Mouse (Mus musculus) lung, postnatal 14 days (tissue): ENCODE results near the gene Zyg11b.
A peak's percentile ranks its signal among the peaks of the same experiment; 100 is the strongest.

Experiments
- DNase-seq: peaks from one replicate; pipeline ENCODE4 v3.0.0; 2021

The Zyg11b gene

DNA sequence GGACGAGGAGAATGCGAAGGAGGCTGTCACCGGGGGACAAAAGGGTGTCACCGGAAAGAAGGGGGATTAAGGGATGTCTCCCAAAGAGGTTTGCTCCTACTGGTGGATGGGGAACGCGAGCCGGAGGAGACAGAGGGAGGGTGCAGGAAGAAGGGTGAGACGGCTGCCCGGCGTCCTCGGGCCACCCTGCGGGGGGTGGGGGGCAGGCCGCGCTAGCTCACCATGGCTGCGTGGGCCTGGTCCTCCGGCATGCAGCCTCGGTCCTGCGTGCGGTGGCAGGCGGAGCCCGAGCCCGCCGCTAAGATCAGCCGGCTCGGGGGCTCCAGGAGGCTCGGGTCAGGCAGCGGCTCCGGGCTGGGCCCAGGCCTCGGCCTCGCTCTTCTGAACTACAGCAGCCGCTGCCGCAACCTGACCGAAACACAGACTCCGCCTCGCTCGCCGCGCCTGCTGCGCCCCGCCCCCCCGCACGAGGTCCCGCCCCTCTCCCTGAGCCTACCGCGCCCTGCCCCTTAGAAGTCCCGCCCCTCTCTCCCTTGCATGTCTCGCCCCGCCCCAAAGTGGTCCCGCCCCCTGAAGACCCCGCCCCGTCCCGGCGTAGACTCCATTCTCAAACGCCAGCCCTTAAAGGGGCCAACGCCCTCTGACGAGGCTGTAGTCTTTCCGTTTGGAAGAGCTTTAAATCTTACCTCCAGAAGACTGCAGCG lies at the start of gene Zyg11b:
Gene Zyg11b (minus strand): TSS at position 427 of the 704 bp plus-strand sequence.
- DNase-seq = peak; percentile 92

DNA sequence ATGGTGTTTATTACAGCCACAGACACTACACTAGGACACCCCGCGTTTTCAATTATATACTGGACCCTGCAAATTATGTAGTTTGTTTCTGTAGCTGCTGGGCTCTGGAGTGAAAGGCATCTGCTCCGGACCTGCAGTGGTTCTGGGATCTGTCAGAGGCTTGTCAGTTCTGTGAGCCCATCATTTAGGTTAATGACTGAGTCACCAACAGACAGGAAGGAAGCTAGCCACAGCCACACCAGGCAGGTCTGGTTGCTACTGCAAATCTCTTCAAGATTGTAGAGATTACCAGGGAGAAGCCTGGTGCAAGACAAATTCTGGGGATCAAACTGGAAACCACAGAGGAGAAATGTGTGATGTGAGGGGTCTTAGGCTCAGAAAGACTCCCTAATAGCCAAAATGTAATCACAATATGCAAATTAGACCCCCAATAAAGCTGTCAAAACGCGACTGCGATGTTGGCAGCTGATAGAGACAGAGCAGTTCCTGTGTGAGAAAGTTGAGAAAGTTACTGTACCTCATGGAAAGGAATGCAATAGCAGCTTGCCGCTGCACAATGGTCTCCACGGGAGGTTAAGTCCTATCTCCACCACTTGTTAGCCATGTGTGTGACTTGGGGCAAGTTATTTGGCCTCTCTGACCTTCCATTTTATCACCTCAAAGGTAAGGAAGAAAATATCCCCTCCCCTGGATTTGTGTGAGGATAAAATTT lies 49.1 kb upstream of the Zyg11b start:
- DNase-seq = no peak

DNA sequence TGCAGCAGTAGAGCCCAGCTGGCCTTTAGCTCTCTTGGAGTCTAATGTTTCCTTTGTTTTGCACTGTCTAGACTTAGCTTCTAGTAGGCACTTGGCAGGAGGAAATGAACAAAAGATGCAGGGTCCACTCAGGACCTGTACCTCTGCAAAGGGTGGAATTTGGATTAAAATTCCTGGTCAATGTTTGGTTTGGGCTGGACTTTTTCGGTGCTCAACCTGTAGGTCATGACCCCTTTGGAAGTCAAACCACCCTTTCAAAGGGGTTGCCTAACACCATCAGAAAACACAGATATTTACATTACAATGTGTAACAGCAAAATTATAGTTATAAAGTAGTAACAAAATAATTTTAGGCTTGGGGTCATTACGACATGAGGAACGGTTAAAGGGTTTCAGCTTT lies 48.2 kb upstream of the Zyg11b start:
- no peak for DNase-seq

DNA sequence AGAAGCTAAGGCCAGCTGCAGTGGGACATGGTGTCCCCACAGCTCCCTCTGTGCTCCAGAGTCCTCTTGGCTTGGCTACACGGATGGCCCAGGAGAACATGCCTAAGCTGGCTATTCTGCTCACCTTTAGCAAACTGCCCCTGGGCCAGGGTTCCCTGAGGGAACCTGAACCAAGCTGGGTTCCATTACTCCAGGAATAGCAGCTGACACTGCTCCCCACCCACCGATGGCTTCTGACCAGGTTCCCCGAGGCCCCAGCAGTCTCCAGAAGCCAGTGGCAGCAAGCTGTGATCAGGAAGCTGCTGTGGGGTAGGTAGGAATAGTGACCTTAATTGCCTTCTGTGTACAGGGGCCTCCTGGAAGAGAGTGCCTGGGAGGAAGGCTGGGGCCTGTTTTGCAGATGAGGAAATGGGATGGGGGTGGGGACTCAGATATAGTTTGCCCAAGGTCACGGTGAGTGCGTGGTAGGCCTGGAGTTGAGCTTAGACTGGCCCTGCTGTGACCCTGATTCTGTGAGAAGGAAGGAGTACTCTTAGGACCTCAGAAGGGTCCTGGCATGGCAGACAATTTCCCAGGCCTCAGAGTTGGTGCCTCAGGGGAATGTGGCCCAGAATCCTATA lies 47.5 kb upstream of the Zyg11b start:
- DNase-seq = no peak

DNA sequence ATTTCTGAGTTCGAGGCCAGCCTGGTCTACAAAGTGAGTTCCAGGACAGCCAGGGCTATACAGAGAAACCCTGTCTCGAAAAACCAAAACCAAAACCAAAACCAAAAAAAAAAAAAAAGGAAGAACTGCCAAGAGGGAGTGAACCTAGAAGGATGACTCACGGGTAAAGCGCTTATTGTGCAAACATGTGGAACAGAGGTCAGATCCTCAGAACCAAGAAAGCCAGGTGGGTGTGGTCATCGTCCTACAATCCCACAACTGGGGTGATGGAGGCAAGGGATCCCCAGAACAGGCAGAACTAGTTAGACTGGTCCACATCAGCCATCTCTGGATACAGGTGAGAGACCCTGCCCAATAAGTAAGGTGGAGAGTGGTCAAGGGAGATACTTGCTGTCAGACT lies 46.2 kb upstream of the Zyg11b start:
- DNase-seq = no peak

GRCm38 (mm10) chr4:108345826-108346225 lies 44.9 kb upstream of the Zyg11b start:
- no peak for DNase-seq

GRCm38 (mm10) chr4:108344631-108345083 lies 43.8 kb upstream of the Zyg11b start:
- DNase-seq = no peak

- peak; percentile 71 for DNase-seq
These were observed 38.4 kb upstream of the Zyg11b start for GRCm38 (mm10) chr4:108339277-108339690.

DNA sequence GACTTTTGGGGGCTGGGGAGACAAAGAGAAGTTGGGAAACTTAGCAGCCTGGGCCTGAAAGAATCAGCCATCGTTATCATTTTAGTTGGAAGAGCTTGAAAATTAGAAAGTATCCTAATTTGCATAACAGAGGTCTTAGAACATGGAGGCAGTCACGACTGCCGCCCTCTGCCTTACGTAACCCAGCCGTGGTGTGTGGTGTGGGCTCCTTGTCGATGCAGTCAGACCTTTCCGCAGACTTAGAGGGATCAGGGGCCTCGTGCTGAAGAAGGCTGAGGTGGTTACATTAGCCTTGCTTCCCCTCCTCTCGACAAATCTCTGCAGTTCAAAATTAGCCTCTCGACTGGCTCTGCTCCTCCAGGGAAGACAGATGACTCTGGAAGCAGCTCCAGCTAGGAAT lies 37.9 kb upstream of the Zyg11b start:
- DNase-seq = no peak

GRCm38 (mm10) chr4:108338321-108338733 lies 37.4 kb upstream of the Zyg11b start:
- DNase-seq = no peak

- no peak for DNase-seq
These were observed 36.9 kb upstream of the Zyg11b start for GRCm38 (mm10) chr4:108337817-108338216.

DNA sequence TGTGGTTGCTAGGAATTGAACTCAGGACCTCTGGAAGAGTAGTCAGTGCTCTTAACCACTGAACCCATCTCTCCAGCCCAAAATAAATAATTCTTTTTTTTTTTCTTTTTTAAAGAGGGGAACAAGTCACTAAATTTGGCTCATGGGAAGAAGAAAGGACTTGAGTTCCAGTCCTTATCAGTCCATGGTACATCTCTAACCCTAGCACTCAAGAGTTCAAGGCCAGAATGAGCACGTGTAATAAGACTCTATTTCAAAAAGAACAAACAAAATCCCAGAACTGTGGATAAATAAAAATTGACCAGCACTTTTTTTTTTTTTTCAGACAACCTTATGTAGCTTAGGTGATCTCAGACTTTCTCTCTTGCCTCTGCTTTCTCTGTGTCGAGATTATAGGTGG lies 35.9 kb upstream of the Zyg11b start:
- no peak for DNase-seq

GRCm38 (mm10) chr4:108335413-108335812 lies 34.5 kb upstream of the Zyg11b start:
- DNase-seq = no peak

GRCm38 (mm10) chr4:108332041-108332440 lies 31.1 kb upstream of the Zyg11b start:
- no peak for DNase-seq

- no peak for DNase-seq
These were observed 28.9 kb upstream of the Zyg11b start for GRCm38 (mm10) chr4:108329840-108330239.

DNA sequence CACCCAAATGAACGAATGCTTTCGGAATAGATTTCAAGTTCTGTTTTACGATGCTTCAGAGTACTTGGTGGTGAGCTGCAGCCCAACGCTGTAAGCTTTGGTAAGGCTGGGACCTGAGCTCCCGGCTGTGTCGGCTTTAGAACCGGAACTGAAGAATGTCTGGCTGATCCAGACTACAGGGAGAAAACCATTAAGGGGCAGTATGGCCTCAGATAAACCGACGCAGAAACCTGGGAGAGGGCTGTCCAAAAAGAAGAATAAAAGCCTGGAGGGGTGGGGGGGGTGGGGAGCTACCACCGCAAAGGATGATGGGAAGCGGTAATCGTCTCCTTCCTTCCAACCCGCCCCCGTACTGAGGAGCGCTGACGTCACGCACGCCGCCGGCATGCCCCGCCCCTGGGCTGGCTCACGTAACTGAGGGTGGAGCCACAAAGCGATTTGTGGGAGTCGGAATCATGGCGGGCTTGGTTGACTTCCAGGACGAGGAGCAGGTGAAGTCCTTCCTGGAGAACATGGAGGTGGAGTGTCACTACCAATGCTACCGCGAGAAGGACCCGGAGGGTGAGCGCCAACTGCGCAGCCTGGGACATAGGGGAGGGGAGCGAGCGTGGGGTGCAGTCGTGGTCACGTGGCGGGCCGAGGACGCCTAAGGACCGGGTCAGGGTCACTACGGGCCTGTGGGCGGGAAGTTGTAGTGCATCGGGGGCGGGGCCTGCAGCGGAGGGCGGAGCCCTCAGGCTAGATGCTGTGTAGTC lies 27.0 kb upstream of the Zyg11b start, which contains the start of gene Coa7:
Gene Coa7 (plus strand): TSS at position 411 of the 755 bp plus-strand sequence.
- peak; percentile 98 for DNase-seq

DNA sequence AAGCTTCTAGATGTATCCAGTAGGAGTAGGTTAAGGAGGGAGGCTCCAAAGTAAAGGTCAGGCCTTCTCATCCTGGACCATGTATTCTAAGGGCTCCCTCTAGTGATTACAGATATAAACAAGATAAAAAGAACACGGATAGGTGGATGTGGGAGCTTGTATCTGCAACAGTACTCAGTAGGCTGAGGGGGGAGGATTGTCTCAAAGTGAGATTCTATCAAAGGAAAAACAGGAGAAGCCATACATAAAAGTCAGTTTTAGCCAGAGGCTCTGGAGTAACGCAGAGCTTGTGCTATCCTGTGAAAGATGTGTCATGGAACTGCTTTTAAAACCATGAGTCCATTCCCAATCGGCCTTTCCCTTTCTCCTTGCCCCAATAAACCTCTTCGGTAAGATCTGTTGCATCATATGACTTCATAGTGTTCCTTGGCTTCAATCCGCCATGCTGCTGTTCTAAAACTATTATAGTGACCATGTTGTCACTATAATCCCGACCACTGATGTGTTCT lies 26.2 kb upstream of the Zyg11b start:
- DNase-seq = peak; percentile 26

DNA sequence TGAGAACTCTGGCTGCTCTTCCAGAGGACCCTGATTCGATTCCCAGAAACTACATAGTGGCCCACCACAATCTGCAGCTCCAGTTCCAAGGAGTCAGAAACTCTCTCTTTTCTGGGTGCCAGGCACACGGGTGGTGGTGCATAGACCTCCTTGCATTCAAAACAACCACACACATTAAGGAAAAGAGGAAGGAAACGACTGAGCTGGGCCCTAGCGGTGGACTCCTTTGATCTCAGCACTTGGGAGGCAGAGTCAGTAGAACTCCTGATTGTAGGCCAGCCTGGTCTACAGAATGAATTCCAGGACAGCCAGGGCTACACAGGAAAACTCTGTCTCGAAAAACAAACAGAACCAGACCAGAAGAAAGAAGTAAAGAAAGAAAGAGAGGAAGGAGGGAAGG lies 22.7 kb upstream of the Zyg11b start:
- no peak for DNase-seq

GRCm38 (mm10) chr4:108320627-108321380 lies 19.9 kb upstream of the Zyg11b start:
- no peak for DNase-seq

GRCm38 (mm10) chr4:108319747-108320146 lies 18.9 kb upstream of the Zyg11b start:
- no peak for DNase-seq

DNA sequence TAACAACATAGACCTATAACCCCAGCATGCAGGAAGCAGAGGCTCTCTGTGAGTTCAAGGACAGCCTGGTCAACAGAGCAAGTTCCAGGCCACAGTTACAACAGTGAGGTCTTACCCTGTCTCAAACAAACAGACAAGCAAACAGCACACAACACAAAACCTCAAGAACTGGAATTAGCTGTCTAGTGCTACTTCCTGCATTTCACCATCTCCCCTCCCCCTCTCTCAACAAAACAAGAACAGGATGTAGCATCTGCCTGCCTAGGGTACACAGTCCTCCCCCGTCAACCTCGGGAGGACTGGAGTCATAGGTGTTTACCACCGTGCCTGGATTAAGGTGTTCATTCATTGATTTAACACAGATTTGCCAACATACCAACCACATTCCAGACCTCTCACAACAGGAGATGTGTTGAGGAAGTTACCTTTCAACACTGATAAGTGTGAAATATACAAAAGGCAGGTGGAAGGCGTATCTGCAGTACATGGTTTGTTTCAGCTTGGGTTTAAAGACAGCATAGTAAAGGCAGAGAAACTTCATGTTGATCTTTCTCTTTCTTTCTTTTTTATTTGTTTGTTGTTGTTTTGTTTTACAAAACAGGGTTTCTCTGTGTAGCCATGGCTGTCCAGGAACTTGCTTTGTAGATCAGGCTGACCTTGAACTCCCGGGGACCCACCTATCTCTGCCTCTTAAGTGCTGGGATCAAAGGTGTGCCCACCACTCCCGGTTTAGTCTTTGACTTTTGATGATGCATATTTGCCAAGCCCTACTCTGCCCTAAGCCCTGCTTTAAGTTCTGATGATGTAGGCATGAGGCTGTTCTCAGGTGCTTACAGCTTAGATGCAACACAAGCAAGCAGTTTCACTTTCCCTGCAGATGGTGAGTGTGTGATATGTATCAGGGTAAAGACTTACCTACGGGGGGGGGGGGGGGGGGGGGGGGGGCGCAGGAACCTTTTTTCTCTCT lies 18.0 kb upstream of the Zyg11b start:
- no peak for DNase-seq
